Mouse (Mus musculus) intestine, embryonic 16.5 days (tissue): Measurements from ENCODE around the gene Camk1d. TPM values are rescaled to one million over a fixed set of nuclear protein-coding genes. Genes with fewer than 3 reads are reported as not detected.

Experiments used
- ATAC-seq: fragments of 200-750 bp; cut with Nextera tagmentation; 2 replicates; pipeline ENCODE4 v1.8.0; 2017; ENCODE audit warnings: moderate TSS enrichment, moderate library complexity
- H3K27ac ChIP-seq: fragments of 300-500 bp; sonication (generic); 2 replicates; pipeline ENCODE4 v1.5.1; 2014; ENCODE audit warnings: mild to moderate bottlenecking, low read length
- H3K27me3 ChIP-seq: fragments of 300-500 bp; sonication (generic); replicated peaks from 2 replicates; pipeline ENCODE4 v1.6.1; 2014; ENCODE audit warnings: low read length, control low read depth, mixed read lengths; ENCODE audit not compliant: control insufficient read depth, insufficient read depth
- H3K36me3 ChIP-seq: fragments of 300-500 bp; sonication (generic); 2 replicates; pipeline ENCODE4 v1.6.1; 2014; ENCODE audit warnings: low read length, control low read depth; ENCODE audit not compliant: control insufficient read depth, insufficient read depth
- H3K4me1 ChIP-seq: fragments of 300-500 bp; sonication (generic); 2 replicates; pipeline ENCODE4 v1.6.1; 2014; ENCODE audit warnings: low read length, control low read depth, mixed read lengths; ENCODE audit not compliant: control insufficient read depth, insufficient read depth
- H3K4me2 ChIP-seq: fragments of 300-500 bp; sonication (generic); 2 replicates; pipeline ENCODE4 v1.6.1; 2014; ENCODE audit warnings: low read depth, low read length, control low read depth
- H3K4me3 ChIP-seq: fragments of 300-500 bp; sonication (generic); 2 replicates; pipeline ENCODE4 v1.5.1; 2014; ENCODE audit warnings: mild to moderate bottlenecking, low read length
- H3K9ac ChIP-seq: fragments of 300-500 bp; sonication (generic); 2 replicates; pipeline ENCODE4 v1.6.1; 2014; ENCODE audit warnings: low read depth, low read length
- H3K9me3 ChIP-seq: fragments of 300-500 bp; sonication (generic); 2 replicates; pipeline ENCODE4 v1.6.1; 2016; ENCODE audit warnings: low read length, control low read depth; ENCODE audit not compliant: control insufficient read depth
- WGBS: fragments of 180-500 bp; shearing (Covaris S2); extraction: QIAGEN DNeasy Blood & Tissue Kit; methylation state at CpG from one replicate; pipeline ENCODE4 v1.1.7; 2014; 5-methylcytosine and 5-hydroxymethylcytosine counted together
- polyA plus RNA-seq: library from polyadenylated mRNA; unstranded; fragments of >200 nt; fragmentation: Nextera tagmentation; extraction: Ambion mirVana; gene quantifications from 2 replicates; pipeline ENCODE4 v1.2.1, GENCODE M21; 2015

The Camk1d gene
- polyA plus RNA-seq, 1 experiment from 2014 or later: 23.1 TPM

- H3K36me3 ChIP-seq: no peaks in the 10 kb centered on the region
- H3K4me3 ChIP-seq: no peak overlapping the region
- no peaks in the 10 kb centered on the region for H3K27me3 ChIP-seq
- no peak overlapping the region for H3K4me2 ChIP-seq
- 82% methylated on average over 3 of the region's 3 CpGs for WGBS
- no peak overlapping the region for H3K27ac ChIP-seq
- 0 out of 2 replicates have a peak, but pooled peaks cover 2% of the 10 kb centered on the region for H3K4me1 ChIP-seq
- no peaks in the 10 kb centered on the region for H3K9me3 ChIP-seq
- no peak overlapping the region for H3K9ac ChIP-seq
- ATAC-seq: no peak
Observed at GRCm38 (mm10) chr2:5370591-5370990, 343.7 kb downstream of the Camk1d start.

GRCm38 (mm10) chr2:5363836-5364235 lies 350.5 kb downstream of the Camk1d start:
- Histone ChIP-seq H3K4me3 (no peak overlapping the region), H3K4me1 (no peaks in the 10 kb centered on the region), H3K4me2 (no peak overlapping the region), H3K36me3 (no peaks in the 10 kb centered on the region; the same call in 1 of the 2 replicates), H3K9me3 (no peaks in the 10 kb centered on the region), H3K27ac (no peak overlapping the region), H3K27me3 (no peaks in the 10 kb centered on the region), H3K9ac (no peak overlapping the region)
- ATAC-seq: no peak
- 63% methylated on average over 5 of the region's 5 CpGs for WGBS

DNA sequence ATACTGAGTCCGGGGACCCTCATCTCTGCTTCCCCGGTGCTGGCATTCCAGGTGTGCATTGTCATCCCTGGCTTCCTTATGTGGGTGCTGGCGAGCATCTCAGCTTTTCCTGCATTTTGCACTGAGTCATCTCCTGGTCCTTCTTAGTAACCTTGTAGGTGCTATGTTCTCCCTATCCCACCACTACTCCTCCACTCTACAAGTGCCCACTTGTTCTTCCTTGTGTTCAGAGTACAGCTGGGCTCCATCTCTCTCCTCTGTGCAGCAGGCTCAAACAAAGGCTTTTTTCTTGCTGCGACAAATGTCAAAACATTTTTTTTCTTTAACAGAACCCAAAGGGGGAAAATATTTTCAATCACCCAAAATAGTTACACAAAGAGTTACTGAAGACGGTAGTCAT lies 356.3 kb downstream of the Camk1d start:
- Histone ChIP-seq H3K27me3 (no peaks in the 10 kb centered on the region), H3K4me1 (no peaks in the 10 kb centered on the region), H3K4me3 (no peak overlapping the region), H3K27ac (no peak overlapping the region), H3K9me3 (no peaks in the 10 kb centered on the region), H3K4me2 (no peak overlapping the region), H3K9ac (no peak overlapping the region), H3K36me3 (no peaks in the 10 kb centered on the region; the same call in 1 of the 2 replicates)
- WGBS: 75% methylated on average over 5 of the region's 5 CpGs
- no peak for ATAC-seq

- Histone ChIP-seq H3K36me3 (no peaks in the 10 kb centered on the region; the same call in 1 of the 2 replicates), H3K9me3 (no peaks in the 10 kb centered on the region), H3K27me3 (no peaks in the 10 kb centered on the region), H3K4me3 (no peak overlapping the region), H3K4me1 (no peaks in the 10 kb centered on the region), H3K9ac (no peak overlapping the region), H3K4me2 (no peak overlapping the region), H3K27ac (no peak overlapping the region)
- 70% methylated on average over 4 of the region's 4 CpGs for WGBS
- no peak for ATAC-seq
Observed at GRCm38 (mm10) chr2:5357056-5357455, 357.3 kb downstream of the Camk1d start.

GRCm38 (mm10) chr2:5352821-5353522 lies 361.3 kb downstream of the Camk1d start:
- no peak overlapping the region for H3K27ac ChIP-seq

DNA sequence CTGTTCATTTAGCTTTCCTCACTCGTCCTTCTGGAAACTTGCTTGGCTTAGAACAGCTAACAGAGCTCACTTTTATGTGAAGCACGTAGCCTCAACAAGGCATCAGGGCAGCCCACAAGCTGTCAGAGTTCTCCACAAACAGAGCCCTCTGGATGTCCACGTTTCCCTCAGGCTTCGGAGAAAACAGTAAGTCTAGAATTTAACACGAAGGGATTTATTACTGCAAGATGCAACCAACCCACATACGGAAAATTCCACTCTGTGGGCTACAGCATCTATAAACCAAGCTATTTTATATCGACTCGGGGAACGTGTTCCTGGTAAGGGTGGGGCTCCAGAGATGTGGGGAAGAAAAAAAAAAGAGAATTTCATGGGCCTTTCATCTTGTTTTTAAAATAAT lies 369.0 kb downstream of the Camk1d start:
- Histone ChIP-seq H3K27ac (no peak overlapping the region), H3K36me3 (no peaks in the 10 kb centered on the region), H3K4me3 (no peak overlapping the region), H3K4me2 (no peak overlapping the region), H3K4me1 (no peaks in the 10 kb centered on the region), H3K27me3 (no peaks in the 10 kb centered on the region), H3K9ac (no peak overlapping the region), H3K9me3 (no peaks in the 10 kb centered on the region)
- 63% methylated on average over 9 of the region's 9 CpGs for WGBS
- ATAC-seq: no peak

More at GRCm38 (mm10) chr2:5352821-5353522, 361.3 kb downstream of the Camk1d start:
- Histone ChIP-seq H3K9ac (no peak overlapping the region), H3K4me2 (no peak overlapping the region), H3K27me3 (no peaks in the 10 kb centered on the region), H3K4me1 (no peaks in the 10 kb centered on the region), H3K36me3 (no peaks in the 10 kb centered on the region), H3K9me3 (no peaks in the 10 kb centered on the region), H3K4me3 (no peak overlapping the region)
- 86% methylated on average over 13 of the region's 13 CpGs for WGBS
- no peak for ATAC-seq

DNA sequence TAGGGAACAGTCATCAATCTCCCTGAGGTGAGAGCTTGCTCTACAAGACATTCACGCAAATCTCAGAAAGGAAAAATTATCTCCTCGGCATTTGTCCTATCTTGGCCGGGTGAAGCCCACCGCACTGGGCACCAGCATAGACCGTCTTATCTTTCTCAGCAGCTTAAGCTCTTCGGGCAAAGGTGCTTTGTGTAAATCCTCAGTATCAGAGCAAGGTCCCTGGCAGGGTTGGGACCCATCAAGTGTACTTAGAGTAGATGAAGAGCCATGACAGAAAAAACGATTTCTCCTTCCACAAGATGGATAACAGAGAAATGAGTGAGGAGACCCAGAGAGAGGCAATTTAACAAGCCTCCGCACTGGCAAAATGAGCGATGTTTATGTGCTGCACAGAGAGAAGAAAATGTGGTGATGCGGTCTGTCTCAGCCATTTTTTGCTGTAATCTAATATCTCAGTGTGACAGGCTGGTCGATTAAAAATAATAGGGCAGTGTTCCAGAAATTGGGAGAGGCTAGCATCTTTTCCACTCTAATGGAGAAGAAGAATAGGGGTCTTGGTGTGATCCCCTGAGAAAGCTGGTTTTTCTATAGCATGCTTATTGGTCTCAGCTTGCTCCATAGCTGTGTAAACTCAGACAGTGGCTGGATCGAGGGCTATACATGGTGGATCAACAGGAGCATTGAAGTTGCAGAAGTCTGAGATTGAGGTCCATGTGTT lies 386.6 kb downstream of the Camk1d start:
- Histone ChIP-seq H3K27me3 (no peaks in the 10 kb centered on the region), H3K36me3 (no peaks in the 10 kb centered on the region), H3K4me2 (no peak overlapping the region), H3K9ac (no peak overlapping the region), H3K9me3 (no peaks in the 10 kb centered on the region), H3K4me1 (no peaks in the 10 kb centered on the region), H3K27ac (no peak overlapping the region), H3K4me3 (no peak overlapping the region)
- ATAC-seq: no peak
- WGBS: 66% methylated on average over 12 of the region's 12 CpGs

- no peaks in the 10 kb centered on the region for H3K4me1 ChIP-seq
- no peaks in the 10 kb centered on the region for H3K9me3 ChIP-seq
- no peak overlapping the region for H3K4me3 ChIP-seq
- no peak overlapping the region for H3K27ac ChIP-seq
- H3K36me3 ChIP-seq: no peaks in the 10 kb centered on the region
- H3K27me3 ChIP-seq: no peaks in the 10 kb centered on the region
- H3K4me2 ChIP-seq: no peak overlapping the region
- ATAC-seq: no peak
- 73% methylated on average over 3 of the region's 3 CpGs for WGBS
- no peak overlapping the region for H3K9ac ChIP-seq
Observed at GRCm38 (mm10) chr2:5324806-5325205, 389.5 kb downstream of the Camk1d start.

GRCm38 (mm10) chr2:5321660-5322295 lies 392.5 kb downstream of the Camk1d start:
- Histone ChIP-seq H3K27me3 (no peaks in the 10 kb centered on the region), H3K4me1 (peaks cover 4% of the 10 kb centered on the region; the same call in 1 of the 2 replicates), H3K4me2 (no peak overlapping the region), H3K27ac (no peak overlapping the region), H3K9me3 (no peaks in the 10 kb centered on the region), H3K9ac (no peak overlapping the region), H3K36me3 (no peaks in the 10 kb centered on the region), H3K4me3 (no peak overlapping the region)
- 74% methylated on average over 8 of the region's 8 CpGs for WGBS
- no peak for ATAC-seq
